Mouse (Mus musculus): ENCODE measurements around the gene Ap2b1. TPM values are rescaled to one million over a fixed set of nuclear protein-coding genes. Genes with fewer than 3 reads are reported as not detected.
A peak's percentile ranks its signal among the peaks of the same experiment; 100 is the strongest.
"Not testable (repeated sequence)": the region's sequence is repeated elsewhere in the genome, so short reads cannot be mapped to it uniquely, and the experiment has no call there.

Ap2b1 gene
- polyA plus RNA-seq, 1 experiment from 2014 or later = 82.2 TPM

- Histone ChIP-seq H3K36me3 (ENCODE audit: poor library complexity, severe bottlenecking) (no peaks in the 10 kb centered on the region), H3K9ac (peak within 1 kb of the TSS; percentile 95), H3K27me3 (no peaks in the 10 kb centered on the region), H3K9me3 (replicated peaks) (no peaks in the 10 kb centered on the region), H3K4me3 (peak within 1 kb of the TSS; percentile 93), H3K4me1 (peaks cover 42% of the 10 kb centered on the region), H3K27ac (peak within 1 kb of the TSS; percentile 95), H3K4me2 (peak within 1 kb of the TSS; percentile 80)
- ATAC-seq = peak; percentile 84
- under 1% methylated on average over 51 of the region's 51 CpGs for WGBS
Measured at GRCm38 (mm10) chr11:83302526-83303251, 3.9 kb downstream of the Ap2b1 start, which contains the start of gene Pex12. Gene Pex12 (minus strand): TSS chr11:83302586.

DNA sequence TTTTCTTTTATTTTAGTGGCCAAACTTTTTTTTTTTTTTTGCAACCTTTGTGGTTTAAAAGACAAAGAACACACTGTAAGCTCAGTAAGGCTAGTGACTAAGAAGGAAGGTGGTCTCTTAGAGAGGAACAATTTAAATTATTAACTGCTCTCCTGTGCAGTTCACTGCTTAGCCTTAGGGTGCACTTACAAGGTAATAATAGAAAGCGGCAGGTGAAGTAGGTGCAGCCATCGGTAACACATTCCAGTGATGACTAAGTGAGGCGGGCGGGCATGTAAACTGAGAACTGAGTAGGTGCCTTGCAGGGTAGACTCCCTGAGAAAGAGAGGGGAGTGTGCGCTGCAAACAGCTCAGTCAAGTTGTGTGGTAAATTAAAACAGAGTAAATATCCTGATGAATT, 4.9 kb downstream of the Ap2b1 start:
- Histone ChIP-seq H3K9ac (peak overlapping the region; percentile 58), H3K9me3 (replicated peaks) (no peaks in the 10 kb centered on the region), H3K4me1 (peaks cover 36% of the 10 kb centered on the region), H3K27me3 (no peaks in the 10 kb centered on the region), H3K36me3 (ENCODE audit: poor library complexity, severe bottlenecking) (peaks cover 8% of the 10 kb centered on the region), H3K4me3 (peak overlapping the region; percentile 93), H3K27ac (no peak overlapping the region), H3K4me2 (peak overlapping the region; percentile 80)
- WGBS = 68% methylated on average over 5 of the region's 5 CpGs
- no peak for ATAC-seq

DNA sequence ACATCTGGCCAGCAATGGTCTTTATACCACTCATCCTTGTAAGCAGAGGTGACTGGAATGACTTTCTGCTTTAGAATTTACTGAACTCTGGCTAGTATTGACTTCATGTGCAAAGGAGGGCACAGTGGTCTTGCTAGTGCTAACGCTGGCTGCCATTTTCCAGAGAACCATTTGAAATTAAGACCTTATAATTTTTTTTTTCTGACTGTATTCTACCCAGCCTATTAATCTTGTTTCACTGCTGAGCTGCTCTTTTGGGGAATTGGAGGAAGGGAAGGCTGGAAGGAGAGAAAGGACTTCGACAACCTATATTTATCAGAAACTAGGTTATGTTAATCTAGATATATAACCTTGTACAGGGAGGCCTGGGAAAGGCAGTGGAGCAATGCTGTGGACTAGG, 5.7 kb downstream of the Ap2b1 start:
- Histone ChIP-seq H3K4me3 (no peak overlapping the region; the same call in none of the 2 replicates), H3K9ac (peak overlapping the region; percentile 37; the same call in 1 of the 2 replicates), H3K4me1 (peaks cover 36% of the 10 kb centered on the region), H3K9me3 (replicated peaks) (no peaks in the 10 kb centered on the region), H3K4me2 (peak overlapping the region; percentile 80), H3K27me3 (no peaks in the 10 kb centered on the region), H3K36me3 (ENCODE audit: poor library complexity, severe bottlenecking) (peaks cover 14% of the 10 kb centered on the region), H3K27ac (no peak overlapping the region)
- 89% methylated on average over 2 of the region's 2 CpGs for WGBS
- no peak for ATAC-seq

DNA sequence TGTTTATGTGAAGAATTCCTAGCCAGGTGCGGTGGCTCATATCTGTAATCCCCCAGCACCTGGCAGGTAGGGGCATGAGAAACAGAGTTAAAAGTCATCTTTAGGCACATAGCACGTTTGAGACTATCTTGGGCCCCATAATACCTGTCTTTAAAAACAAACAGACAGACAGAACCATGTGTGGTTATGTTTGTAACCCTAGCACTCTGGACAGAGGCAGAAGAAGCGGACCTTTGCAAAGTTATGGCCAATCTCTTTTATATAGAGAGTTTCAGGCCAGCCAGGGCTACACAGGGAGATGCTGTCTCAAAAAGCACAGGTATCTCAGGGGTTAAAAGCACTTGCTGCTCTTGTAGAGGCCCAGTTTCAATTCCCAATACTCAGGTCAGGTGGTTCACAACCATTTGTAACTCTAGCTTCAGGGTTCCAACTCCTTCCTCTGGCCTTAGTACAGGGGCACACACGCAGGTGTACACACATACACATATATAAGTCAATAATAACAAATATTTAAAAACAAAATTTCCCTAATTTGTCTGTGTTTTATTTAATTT, 8.0 kb downstream of the Ap2b1 start:
- no peak overlapping the region for H3K27ac ChIP-seq
- no peak for ATAC-seq
- H3K36me3 ChIP-seq (ENCODE audit: poor library complexity, severe bottlenecking) = peaks cover 22% of the 10 kb centered on the region
- no peak overlapping the region for H3K4me3 ChIP-seq
- H3K4me1 ChIP-seq = peaks cover 36% of the 10 kb centered on the region
- H3K27me3 ChIP-seq = no peaks in the 10 kb centered on the region
- no peak overlapping the region for H3K9ac ChIP-seq
- H3K4me2 ChIP-seq = no peak overlapping the region
- 78% methylated on average over 4 of the region's 4 CpGs for WGBS
- H3K9me3 ChIP-seq (replicated peaks) = no peaks in the 10 kb centered on the region

- Histone ChIP-seq H3K4me3 (no peak overlapping the region), H3K27ac (no peak overlapping the region), H3K4me2 (no peak overlapping the region), H3K4me1 (no peaks in the 10 kb centered on the region), H3K9me3 (replicated peaks) (no peaks in the 10 kb centered on the region), H3K9ac (no peak overlapping the region), H3K27me3 (no peaks in the 10 kb centered on the region), H3K36me3 (ENCODE audit: poor library complexity, severe bottlenecking) (peaks cover 39% of the 10 kb centered on the region)
- no peak for ATAC-seq
- WGBS = 70% methylated on average over 5 of the region's 5 CpGs
Measured at GRCm38 (mm10) chr11:83312471-83312870, 13.6 kb downstream of the Ap2b1 start.

- no peaks in the 10 kb centered on the region for H3K9me3 ChIP-seq (replicated peaks)
- H3K4me3 ChIP-seq = no peak overlapping the region
- H3K27ac ChIP-seq = no peak overlapping the region
- ATAC-seq = no peak
- no peak overlapping the region for H3K4me2 ChIP-seq
- 91% methylated on average over 4 of the region's 4 CpGs for WGBS
- no peaks in the 10 kb centered on the region for H3K4me1 ChIP-seq
- H3K27me3 ChIP-seq = no peaks in the 10 kb centered on the region
- H3K36me3 ChIP-seq (ENCODE audit: poor library complexity, severe bottlenecking) = peaks cover 57% of the 10 kb centered on the region
- H3K9ac ChIP-seq = no peak overlapping the region
Measured at GRCm38 (mm10) chr11:83319048-83319447, 20.2 kb downstream of the Ap2b1 start.

- not testable (repeated sequence) for ATAC-seq; H3K27ac ChIP-seq; H3K9me3 ChIP-seq (replicated peaks); H3K4me2 ChIP-seq; H3K27me3 ChIP-seq; H3K4me3 ChIP-seq; H3K4me1 ChIP-seq; H3K9ac ChIP-seq
- WGBS = 85% methylated on average over 3 of the region's 3 CpGs
- H3K36me3 ChIP-seq (ENCODE audit: poor library complexity, severe bottlenecking) = peaks cover 78% of the 10 kb centered on the region
Measured at GRCm38 (mm10) chr11:83326692-83327091, 27.9 kb downstream of the Ap2b1 start.

GRCm38 (mm10) chr11:83327427-83327826, 28.6 kb downstream of the Ap2b1 start:
- no peak overlapping the region for H3K4me3 ChIP-seq
- WGBS = 60% methylated on average over 3 of the region's 3 CpGs
- H3K27ac ChIP-seq = no peak overlapping the region
- H3K4me2 ChIP-seq = no peak overlapping the region
- peaks cover 71% of the 10 kb centered on the region for H3K36me3 ChIP-seq (ENCODE audit: poor library complexity, severe bottlenecking)
- no peaks in the 10 kb centered on the region for H3K27me3 ChIP-seq
- H3K9me3 ChIP-seq (replicated peaks) = no peaks in the 10 kb centered on the region
- H3K4me1 ChIP-seq = no peaks in the 10 kb centered on the region
- H3K9ac ChIP-seq = no peak overlapping the region
- no peak for ATAC-seq

DNA sequence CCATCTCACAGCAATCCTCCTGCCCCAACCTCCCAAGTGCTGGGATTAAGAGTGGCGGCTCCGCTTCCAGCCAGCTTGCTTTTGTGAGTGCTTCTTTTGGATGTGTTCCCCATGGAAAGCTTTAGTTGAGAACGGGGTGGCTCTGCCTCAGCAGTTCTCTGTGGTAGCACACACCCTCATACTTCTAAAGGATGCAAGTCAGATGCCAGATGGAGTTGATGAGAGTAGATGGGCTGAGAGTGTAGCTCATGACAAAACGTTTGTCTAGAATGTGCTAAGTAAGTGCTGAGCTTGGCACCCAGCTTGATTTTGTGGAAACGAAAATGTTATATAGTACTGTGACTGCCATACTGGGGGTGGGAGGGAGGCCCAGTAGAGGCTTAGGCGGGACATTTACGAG, 37.0 kb downstream of the Ap2b1 start:
- 88% methylated on average over 7 of the region's 7 CpGs for WGBS

GRCm38 (mm10) chr11:83339705-83340104, 40.9 kb downstream of the Ap2b1 start:
- Histone ChIP-seq H3K27ac (no peak overlapping the region), H3K9ac (no peak overlapping the region), H3K36me3 (ENCODE audit: poor library complexity, severe bottlenecking) (peaks cover 85% of the 10 kb centered on the region), H3K4me2 (no peak overlapping the region), H3K9me3 (replicated peaks) (no peaks in the 10 kb centered on the region), H3K4me3 (no peak overlapping the region), H3K4me1 (peaks cover 7% of the 10 kb centered on the region; the same call in 1 of the 2 replicates), H3K27me3 (no peaks in the 10 kb centered on the region)
- 31% methylated on average over 2 of the region's 2 CpGs for WGBS
- no peak for ATAC-seq

More for the DNA sequence above, 37.0 kb downstream of the Ap2b1 start:
- no peak overlapping the region for H3K4me2 ChIP-seq
- no peak for ATAC-seq
- H3K27me3 ChIP-seq = no peaks in the 10 kb centered on the region
- H3K27ac ChIP-seq = no peak overlapping the region
- H3K9ac ChIP-seq = no peak overlapping the region
- no peak overlapping the region for H3K4me3 ChIP-seq
- H3K4me1 ChIP-seq = no peaks in the 10 kb centered on the region
- H3K36me3 ChIP-seq (ENCODE audit: poor library complexity, severe bottlenecking) = peaks cover 70% of the 10 kb centered on the region
- no peaks in the 10 kb centered on the region for H3K9me3 ChIP-seq (replicated peaks)

DNA sequence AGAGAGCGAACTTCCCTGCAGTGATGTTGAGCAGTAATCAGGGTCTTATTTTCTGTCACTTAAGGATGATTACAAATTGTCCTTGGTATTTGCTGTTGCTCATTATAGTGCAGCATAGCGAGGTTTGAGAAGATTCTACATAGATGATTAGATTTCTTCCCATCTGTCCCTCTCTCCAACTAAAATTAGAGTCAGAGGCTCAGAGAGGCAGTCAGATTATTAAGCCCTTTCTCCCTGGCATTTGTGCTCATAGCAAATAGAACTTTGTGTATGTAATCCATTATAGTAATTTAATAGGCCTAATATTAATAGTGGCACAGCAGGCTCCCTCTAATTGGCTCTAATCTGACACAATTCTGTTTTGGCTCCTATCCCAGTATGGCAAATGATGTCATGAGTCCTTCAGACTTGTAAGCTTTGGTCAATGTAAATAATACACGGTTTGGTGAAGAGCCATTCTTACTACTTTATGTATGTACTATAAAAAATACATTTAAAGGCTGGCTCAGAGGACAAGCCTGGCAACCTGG, 43.0 kb downstream of the Ap2b1 start:
- H3K4me3 ChIP-seq = no peak overlapping the region
- H3K4me1 ChIP-seq = peaks cover 7% of the 10 kb centered on the region; the same call in 1 of the 2 replicates
- H3K9ac ChIP-seq = no peak overlapping the region
- peak overlapping the region; percentile 55; the same call in 1 of the 2 replicates for H3K27ac ChIP-seq
- H3K36me3 ChIP-seq (ENCODE audit: poor library complexity, severe bottlenecking) = peaks cover 82% of the 10 kb centered on the region
- no peaks in the 10 kb centered on the region for H3K9me3 ChIP-seq (replicated peaks)
- 49% methylated on average over 3 of the region's 3 CpGs for WGBS
- H3K27me3 ChIP-seq = no peaks in the 10 kb centered on the region
- ATAC-seq = no peak
- no peak overlapping the region for H3K4me2 ChIP-seq

GRCm38 (mm10) chr11:83355428-83355827, 56.6 kb downstream of the Ap2b1 start:
- Histone ChIP-seq H3K36me3 (ENCODE audit: poor library complexity, severe bottlenecking) (peaks cover 32% of the 10 kb centered on the region), H3K4me3 (no peak overlapping the region), H3K9ac (no peak overlapping the region), H3K27me3 (no peaks in the 10 kb centered on the region), H3K27ac (no peak overlapping the region), H3K4me2 (no peak overlapping the region), H3K9me3 (replicated peaks) (no peaks in the 10 kb centered on the region), H3K4me1 (peaks cover 8% of the 10 kb centered on the region; the same call in 1 of the 2 replicates)
- WGBS = 55% methylated on average over 5 of the region's 5 CpGs
- ATAC-seq = no peak
